28 mouse cellular contexts compared by ENCODE assay signal in the genomic region with DNA sequence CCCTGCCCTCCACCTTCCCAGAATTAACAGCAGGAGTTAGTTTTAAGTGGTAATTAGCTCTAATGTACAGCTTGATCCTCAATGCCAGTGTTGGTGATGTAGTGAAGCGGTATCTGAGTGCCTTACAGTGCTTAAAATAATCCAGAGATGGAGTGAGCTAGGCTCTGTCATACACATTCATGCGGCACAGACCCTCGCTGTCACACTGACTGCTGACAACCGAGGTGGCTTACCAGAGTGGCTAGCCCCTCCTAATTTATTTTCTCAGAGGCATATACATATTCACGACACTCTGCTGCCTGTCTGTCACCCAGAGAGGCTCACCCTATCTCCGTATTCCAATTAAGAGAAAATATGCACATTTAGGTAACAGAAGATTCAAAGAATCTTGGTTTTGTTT.
A peak's percentile ranks its signal among the peaks of the same experiment; 100 is the strongest.
DNase-seq lines count a peak whose midpoint lies in the region; ATAC-seq and TF ChIP-seq lines count a peak whose summit lies in the region.
"Had no signal": no experiment of that assay in that cellular context is flagged by ENCODE, and none has a peak within 500 bp of the region (broad histone marks: within the 10 kb centered on the region; RNA-seq: fewer than 3 reads in every experiment).

No protein-coding gene starts in this region.

- peak overlapping the region; percentile 84 for H3K27ac ChIP-seq in forebrain, embryonic 13.5 days
- H3K27ac ChIP-seq in forebrain, embryonic 10.5 days, result no peak overlapping the region
- H3K27ac ChIP-seq in midbrain, embryonic 11.5 days (ENCODE audit: low read depth, low read length), result no peak overlapping the region
- no peak overlapping the region for H3K27ac ChIP-seq in midbrain, postnatal 0 days (ENCODE audit: low read depth, low read length)
- H3K27ac ChIP-seq in forebrain, embryonic 16.5 days (ENCODE audit: low read length), result peak overlapping the region; percentile 91
- H3K27ac ChIP-seq in midbrain, embryonic 16.5 days (ENCODE audit: low read length), result peak overlapping the region; percentile 9; the same call in 1 of the 2 replicates
- H3K27ac ChIP-seq: embryonic facial prominence, embryonic 12.5 days; intestine, embryonic 15.5 days; kidney, postnatal 0 days; liver, embryonic 12.5 days had no signal

- WGBS in forebrain, embryonic 13.5 days, result 31% methylated on average over 6 of the region's 6 CpGs
- 87% methylated on average over 6 of the region's 6 CpGs for WGBS in forebrain, embryonic 10.5 days
- 63% methylated on average over 6 of the region's 6 CpGs for WGBS in midbrain, embryonic 11.5 days
- WGBS in midbrain, postnatal 0 days, result 27% methylated on average over 6 of the region's 6 CpGs
- 23% methylated on average over 6 of the region's 6 CpGs for WGBS in forebrain, embryonic 16.5 days
- 25% methylated on average over 6 of the region's 6 CpGs for WGBS in midbrain, embryonic 16.5 days

- peak; percentile 91 for ATAC-seq in forebrain, embryonic 13.5 days
- no peak for ATAC-seq in midbrain, embryonic 11.5 days (ENCODE audit: low FRiP score)
- no peak for ATAC-seq in midbrain, postnatal 0 days (ENCODE audit: low FRiP score)
- peak; percentile 93 for ATAC-seq in forebrain, embryonic 16.5 days
- ATAC-seq in midbrain, embryonic 16.5 days, result peak; percentile 74
- ATAC-seq: hindbrain, embryonic 16.5 days; intestine, embryonic 15.5 days; liver, embryonic 12.5 days; liver, postnatal 0 days had no signal

- H3K4me2 ChIP-seq in forebrain, embryonic 13.5 days, result no peak overlapping the region
- H3K4me2 ChIP-seq in midbrain, embryonic 11.5 days, result no peak overlapping the region
- H3K4me2 ChIP-seq in midbrain, postnatal 0 days (ENCODE audit: low read depth, low read length, poor library complexity, severe bottlenecking), result no peak overlapping the region
- H3K4me2 ChIP-seq in forebrain, embryonic 16.5 days (ENCODE audit: low read length), result peak overlapping the region; percentile 9; the same call in 1 of the 2 replicates
- no peak overlapping the region for H3K4me2 ChIP-seq in midbrain, embryonic 16.5 days (ENCODE audit: low read length)
- H3K4me2 ChIP-seq: embryonic facial prominence, embryonic 12.5 days; intestine, embryonic 15.5 days; liver, embryonic 12.5 days had no signal

- H3K9ac ChIP-seq in forebrain, embryonic 13.5 days, result no peak overlapping the region
- no peak overlapping the region for H3K9ac ChIP-seq in midbrain, embryonic 11.5 days (ENCODE audit: low read length)
- H3K9ac ChIP-seq in midbrain, postnatal 0 days (replicated peaks; ENCODE audit: low read length, poor library complexity, severe bottlenecking), result no peak overlapping the region
- H3K9ac ChIP-seq in forebrain, embryonic 16.5 days (replicated peaks; ENCODE audit: low read depth, low read length), result no peak overlapping the region
- H3K9ac ChIP-seq in midbrain, embryonic 16.5 days (ENCODE audit: low read depth, low read length), result no peak overlapping the region
- H3K9ac ChIP-seq: embryonic facial prominence, embryonic 12.5 days; intestine, embryonic 15.5 days; liver, embryonic 12.5 days; liver, postnatal 0 days had no signal

- peaks cover 35% of the 10 kb centered on the region for H3K4me1 ChIP-seq in forebrain, embryonic 13.5 days
- H3K4me1 ChIP-seq in forebrain, embryonic 10.5 days, result peaks cover 25% of the 10 kb centered on the region
- H3K4me1 ChIP-seq in midbrain, embryonic 11.5 days (ENCODE audit: control insufficient read depth, insufficient read depth, low read length), result peaks cover 9% of the 10 kb centered on the region
- H3K4me1 ChIP-seq in midbrain, postnatal 0 days (ENCODE audit: insufficient read depth, low read length), result 0 out of 2 replicates have a peak, but pooled peaks cover 8% of the 10 kb centered on the region
- peaks cover 23% of the 10 kb centered on the region for H3K4me1 ChIP-seq in forebrain, embryonic 16.5 days (replicated peaks; ENCODE audit: control insufficient read depth, insufficient read depth, low read length)
- H3K4me1 ChIP-seq in midbrain, embryonic 16.5 days (ENCODE audit: control insufficient read depth, insufficient read depth, low read length), result peaks cover 17% of the 10 kb centered on the region
- H3K4me1 ChIP-seq: embryonic facial prominence, embryonic 12.5 days; intestine, embryonic 15.5 days had no signal

- no peak for TF ChIP-seq CTCF in midbrain, postnatal 0 days (IDR thresholded peaks at IDR 0.05)

- H3K4me3 ChIP-seq in forebrain, embryonic 13.5 days, result no peak overlapping the region
- no peak overlapping the region for H3K4me3 ChIP-seq in forebrain, embryonic 10.5 days
- no peak overlapping the region for H3K4me3 ChIP-seq in midbrain, embryonic 11.5 days (ENCODE audit: low read depth, low read length)
- H3K4me3 ChIP-seq in midbrain, postnatal 0 days (ENCODE audit: low read depth, low read length), result no peak overlapping the region
- no peak overlapping the region for H3K4me3 ChIP-seq in forebrain, embryonic 16.5 days (replicated peaks; ENCODE audit: low read length)
- no peak overlapping the region for H3K4me3 ChIP-seq in midbrain, embryonic 16.5 days (ENCODE audit: low read depth, low read length)
- H3K4me3 ChIP-seq: embryonic facial prominence, embryonic 12.5 days; intestine, embryonic 15.5 days; liver, embryonic 12.5 days; megakaryocyte, embryonic 14.5 days had no signal

- no peaks in the 10 kb centered on the region for H3K27me3 ChIP-seq in forebrain, embryonic 13.5 days
- H3K27me3 ChIP-seq in forebrain, embryonic 10.5 days (ENCODE audit: poor library complexity, severe bottlenecking), result no peaks in the 10 kb centered on the region
- no peaks in the 10 kb centered on the region for H3K27me3 ChIP-seq in midbrain, embryonic 11.5 days (ENCODE audit: control insufficient read depth, insufficient read depth, low read length)
- no peaks in the 10 kb centered on the region for H3K27me3 ChIP-seq in midbrain, postnatal 0 days (ENCODE audit: insufficient read depth, low read length)
- no peaks in the 10 kb centered on the region for H3K27me3 ChIP-seq in forebrain, embryonic 16.5 days (replicated peaks; ENCODE audit: control insufficient read depth, insufficient read depth, low read length)
- H3K27me3 ChIP-seq in midbrain, embryonic 16.5 days (ENCODE audit: control insufficient read depth, insufficient read depth, low read depth, low read length), result no peaks in the 10 kb centered on the region
- H3K27me3 ChIP-seq: embryonic facial prominence, embryonic 12.5 days; intestine, embryonic 15.5 days; liver, embryonic 12.5 days; megakaryocyte, embryonic 14.5 days had no signal

- DNase-seq in forebrain, embryonic 10.5 days (ENCODE audit: extremely low spot score, low spot score), result no peak
- peak; percentile 78 for DNase-seq in midbrain, embryonic 11.5 days (ENCODE audit: low spot score, missing footprints)
- DNase-seq in midbrain, postnatal 0 days (ENCODE audit: low spot score), result no peak
- no peak for DNase-seq in spleen, adult 18-20 months
- DNase-seq: adrenal gland, postnatal 10 days; cerebellum, adult 11 months; cerebellum, adult 9-10 months; cerebellum, postnatal 36 days; embryo, embryonic 11 days; heart, postnatal 14 days; kidney, adult 8-10 months; kidney, postnatal 4 days; layer of hippocampus, postnatal 36 days; left cerebral cortex, postnatal 4 days; liver, postnatal 0 days; lung, postnatal 4 days; thymus, adult 2 months; thymus, postnatal 36 days had no signal

- H3K36me3 ChIP-seq in forebrain, embryonic 13.5 days (ENCODE audit: poor library complexity, severe bottlenecking), result no peaks in the 10 kb centered on the region
- no peaks in the 10 kb centered on the region for H3K36me3 ChIP-seq in forebrain, embryonic 10.5 days (replicated peaks)
- no peaks in the 10 kb centered on the region for H3K36me3 ChIP-seq in midbrain, embryonic 11.5 days (ENCODE audit: control insufficient read depth, insufficient read depth, low read length)
- H3K36me3 ChIP-seq in midbrain, postnatal 0 days (ENCODE audit: insufficient read depth, low read length), result no peaks in the 10 kb centered on the region
- H3K36me3 ChIP-seq in forebrain, embryonic 16.5 days (ENCODE audit: control insufficient read depth, insufficient read depth), result no peaks in the 10 kb centered on the region
- no peaks in the 10 kb centered on the region for H3K36me3 ChIP-seq in midbrain, embryonic 16.5 days (ENCODE audit: control insufficient read depth, insufficient read depth, low read length)
- H3K36me3 ChIP-seq: embryonic facial prominence, embryonic 12.5 days; G1E; intestine, embryonic 15.5 days; liver, embryonic 12.5 days had no signal

- H3K9me3 ChIP-seq in forebrain, embryonic 13.5 days (replicated peaks), result no peaks in the 10 kb centered on the region
- H3K9me3 ChIP-seq in forebrain, embryonic 10.5 days, result no peaks in the 10 kb centered on the region
- H3K9me3 ChIP-seq in midbrain, embryonic 11.5 days (ENCODE audit: control insufficient read depth, low read length), result no peaks in the 10 kb centered on the region
- no peaks in the 10 kb centered on the region for H3K9me3 ChIP-seq in midbrain, postnatal 0 days (ENCODE audit: low read length)
- H3K9me3 ChIP-seq in forebrain, embryonic 16.5 days (ENCODE audit: control insufficient read depth, low read length), result no peaks in the 10 kb centered on the region
- no peaks in the 10 kb centered on the region for H3K9me3 ChIP-seq in midbrain, embryonic 16.5 days (replicated peaks; ENCODE audit: control insufficient read depth, low read length, poor library complexity, severe bottlenecking)
- H3K9me3 ChIP-seq: embryonic facial prominence, embryonic 12.5 days; intestine, embryonic 15.5 days; liver, embryonic 12.5 days; megakaryocyte, embryonic 14.5 days had no signal

Comparison
In these comparisons a context has a peak if more than half of its experiments do, and no peak if none do; other contexts are left out.
1. ATAC-seq: peak in forebrain, embryonic 13.5 days (single experiment), forebrain, embryonic 16.5 days (single experiment) and midbrain, embryonic 16.5 days (single experiment); none in midbrain, embryonic 11.5 days (single experiment) and midbrain, postnatal 0 days (single experiment).
2. H3K27ac ChIP-seq: peak in forebrain, embryonic 13.5 days (single experiment), forebrain, embryonic 16.5 days (single experiment) and midbrain, embryonic 16.5 days (single experiment); none in forebrain, embryonic 10.5 days (single experiment), midbrain, embryonic 11.5 days (single experiment) and midbrain, postnatal 0 days (single experiment).